Mouse (Mus musculus): ENCODE results near the gene Hcfc2. TPM values are rescaled to one million over a fixed set of nuclear protein-coding genes. Genes with fewer than 3 reads are reported as not detected.

Gene Hcfc2
- polyA plus RNA-seq, 1 experiment from 2014 or later = 37.5 TPM

GRCm38 (mm10) chr10:82778791-82779549, 83.0 kb downstream of the Hcfc2 start:
- H3K27me3 ChIP-seq (replicated peaks) = no peaks in the 10 kb centered on the region
- WGBS = 86% methylated on average over 8 of the region's 8 CpGs
- no peaks in the 10 kb centered on the region for H3K36me3 ChIP-seq
- H3K9me3 ChIP-seq (replicated peaks) = no peaks in the 10 kb centered on the region
- no peak overlapping the region for H3K9ac ChIP-seq (replicated peaks)
- ATAC-seq (ENCODE audit: low FRiP score) = no peak
- H3K27ac ChIP-seq (replicated peaks) = no peak overlapping the region
- H3K4me1 ChIP-seq = peaks cover 7% of the 10 kb centered on the region; the same call in 1 of the 2 replicates
- no peak overlapping the region for H3K4me3 ChIP-seq (replicated peaks)
- no peak overlapping the region for H3K4me2 ChIP-seq

GRCm38 (mm10) chr10:82779831-82780230, 83.9 kb downstream of the Hcfc2 start:
- WGBS = 98% methylated on average over 14 of the region's 14 CpGs
- Histone ChIP-seq H3K4me2 (no peak overlapping the region), H3K27ac (replicated peaks) (no peak overlapping the region), H3K4me1 (peaks cover 7% of the 10 kb centered on the region; the same call in 1 of the 2 replicates), H3K36me3 (no peaks in the 10 kb centered on the region), H3K9ac (replicated peaks) (no peak overlapping the region), H3K9me3 (replicated peaks) (no peaks in the 10 kb centered on the region), H3K4me3 (replicated peaks) (no peak overlapping the region), H3K27me3 (replicated peaks) (no peaks in the 10 kb centered on the region)
- ATAC-seq (ENCODE audit: low FRiP score) = no peak

- H3K36me3 ChIP-seq = no peaks in the 10 kb centered on the region
Measured at GRCm38 (mm10) chr10:82780322-82780721, 84.4 kb downstream of the Hcfc2 start.

GRCm38 (mm10) chr10:82780816-82781215, 84.9 kb downstream of the Hcfc2 start:
- no peak overlapping the region for H3K9ac ChIP-seq (replicated peaks)
- no peak overlapping the region for H3K4me3 ChIP-seq (replicated peaks)
- no peak overlapping the region for H3K4me2 ChIP-seq
- ATAC-seq (ENCODE audit: low FRiP score) = no peak
- no peaks in the 10 kb centered on the region for H3K36me3 ChIP-seq
- H3K27me3 ChIP-seq (replicated peaks) = no peaks in the 10 kb centered on the region
- no peaks in the 10 kb centered on the region for H3K9me3 ChIP-seq (replicated peaks)
- H3K4me1 ChIP-seq = peaks cover 7% of the 10 kb centered on the region; the same call in 1 of the 2 replicates
- no peak overlapping the region for H3K27ac ChIP-seq (replicated peaks)

More at GRCm38 (mm10) chr10:82780322-82780721, 84.4 kb downstream of the Hcfc2 start:
- H3K4me1 ChIP-seq = peaks cover 7% of the 10 kb centered on the region; the same call in 1 of the 2 replicates
- no peak overlapping the region for H3K27ac ChIP-seq (replicated peaks)
- WGBS = 100% methylated on average over 3 of the region's 3 CpGs
- H3K4me3 ChIP-seq (replicated peaks) = no peak overlapping the region
- no peak for ATAC-seq (ENCODE audit: low FRiP score)
- H3K4me2 ChIP-seq = no peak overlapping the region
- H3K27me3 ChIP-seq (replicated peaks) = no peaks in the 10 kb centered on the region
- no peak overlapping the region for H3K9ac ChIP-seq (replicated peaks)
- no peaks in the 10 kb centered on the region for H3K9me3 ChIP-seq (replicated peaks)

- Histone ChIP-seq H3K9me3 (replicated peaks) (no peaks in the 10 kb centered on the region), H3K9ac (replicated peaks) (no peak overlapping the region), H3K27me3 (replicated peaks) (no peaks in the 10 kb centered on the region), H3K27ac (replicated peaks) (no peak overlapping the region), H3K4me1 (peaks cover 5% of the 10 kb centered on the region; the same call in 1 of the 2 replicates), H3K36me3 (no peaks in the 10 kb centered on the region), H3K4me3 (replicated peaks) (no peak overlapping the region), H3K4me2 (no peak overlapping the region)
- 32% methylated on average over 2 of the region's 2 CpGs for WGBS
- no peak for ATAC-seq (ENCODE audit: low FRiP score)
Measured at GRCm38 (mm10) chr10:82782472-82782871, 86.5 kb downstream of the Hcfc2 start.

- Histone ChIP-seq H3K36me3 (no peaks in the 10 kb centered on the region), H3K4me2 (no peak overlapping the region), H3K9ac (replicated peaks) (no peak overlapping the region), H3K4me1 (no peaks in the 10 kb centered on the region), H3K27ac (replicated peaks) (no peak overlapping the region), H3K9me3 (replicated peaks) (no peaks in the 10 kb centered on the region), H3K4me3 (replicated peaks) (no peak overlapping the region), H3K27me3 (replicated peaks) (no peaks in the 10 kb centered on the region)
- no peak for ATAC-seq (ENCODE audit: low FRiP score)
Measured at GRCm38 (mm10) chr10:82789181-82789580, 93.2 kb downstream of the Hcfc2 start.

GRCm38 (mm10) chr10:82790504-82790903, 94.5 kb downstream of the Hcfc2 start:
- Histone ChIP-seq H3K9me3 (replicated peaks) (no peaks in the 10 kb centered on the region), H3K4me3 (replicated peaks) (no peak overlapping the region)
- no peak for ATAC-seq (ENCODE audit: low FRiP score)

GRCm38 (mm10) chr10:82791713-82792112, 95.8 kb downstream of the Hcfc2 start:
- 93% methylated on average over 3 of the region's 3 CpGs for WGBS
- no peak for ATAC-seq (ENCODE audit: low FRiP score)
- Histone ChIP-seq H3K9ac (replicated peaks) (no peak overlapping the region), H3K4me3 (replicated peaks) (no peak overlapping the region), H3K9me3 (replicated peaks) (no peaks in the 10 kb centered on the region), H3K36me3 (no peaks in the 10 kb centered on the region), H3K27ac (replicated peaks) (no peak overlapping the region), H3K4me2 (no peak overlapping the region), H3K4me1 (peaks cover 6% of the 10 kb centered on the region), H3K27me3 (replicated peaks) (no peaks in the 10 kb centered on the region)

More at GRCm38 (mm10) chr10:82790504-82790903, 94.5 kb downstream of the Hcfc2 start:
- H3K4me2 ChIP-seq = no peak overlapping the region
- no peak overlapping the region for H3K9ac ChIP-seq (replicated peaks)
- 94% methylated on average over 5 of the region's 5 CpGs for WGBS
- H3K4me1 ChIP-seq = peaks cover 5% of the 10 kb centered on the region
- no peak overlapping the region for H3K27ac ChIP-seq (replicated peaks)
- no peaks in the 10 kb centered on the region for H3K36me3 ChIP-seq
- no peaks in the 10 kb centered on the region for H3K27me3 ChIP-seq (replicated peaks)

Other genes starting within 250 kb of the Hcfc2 start
- not detected in 2 replicates for gene Gm1553, start 203.5 kb upstream of the Hcfc2 start, polyA plus RNA-seq (2015; fragmentation: Nextera tagmentation; extraction: Ambion mirVana)
- 39.3 and 44.6 TPM in 2 replicates for gene 1190007I07Rik, start 72.9 kb upstream of the Hcfc2 start, polyA plus RNA-seq (2015; fragmentation: Nextera tagmentation; extraction: Ambion mirVana)
- 133 and 134 TPM in 2 replicates for gene Tdg, start 66.3 kb upstream of the Hcfc2 start, polyA plus RNA-seq (2015; fragmentation: Nextera tagmentation; extraction: Ambion mirVana)
- gene Glt8d2, start 5.5 kb upstream of the Hcfc2 start, polyA plus RNA-seq (2015; fragmentation: Nextera tagmentation; extraction: Ambion mirVana) = 1.8 and 2.7 TPM in 2 replicates
- 35.9 and 38.5 TPM in 2 replicates for gene Nfyb, start 68.0 kb downstream of the Hcfc2 start, polyA plus RNA-seq (2015; fragmentation: Nextera tagmentation; extraction: Ambion mirVana)
- gene Txnrd1, start 137.8 kb downstream of the Hcfc2 start, polyA plus RNA-seq (2015; fragmentation: Nextera tagmentation; extraction: Ambion mirVana) = 89.1 and 94.5 TPM in 2 replicates
- 0.14 and 0.58 TPM in 2 replicates for gene Eid3, start 170.5 kb downstream of the Hcfc2 start, polyA plus RNA-seq (2015; fragmentation: Nextera tagmentation; extraction: Ambion mirVana)

All from neural tube, embryonic 15.5 days (tissue).